Mouse (Mus musculus): Measurements from ENCODE around the gene Rreb1.

GRCm38 (mm10) chr13:37859782-37860181 lies 81.6 kb downstream of the Rreb1 start:
- no peak for TF ChIP-seq CTCF (IDR thresholded peaks at IDR 0.05; ENCODE audit: control insufficient read depth, insufficient read depth, insufficient read length)
- TF ChIP-seq MAX (IDR thresholded peaks at IDR 0.05) = no peak

All from C2C12 (cell line).